Mouse (Mus musculus) common myeloid progenitor, adult 5-6 weeks (primary cell): ENCODE results near the gene Neu4. TPM values are rescaled to one million over a fixed set of nuclear protein-coding genes. Genes with fewer than 3 reads are reported as not detected.
"Not testable (repeated sequence)": the region's sequence is repeated elsewhere in the genome, so short reads cannot be mapped to it uniquely, and the experiment has no call there.

Experiments used
- ATAC-seq: replicated peaks from 2 replicates; pipeline ENCODE4 v1.8.0; 2016; ENCODE audit warnings: low read depth, mild to moderate bottlenecking, moderate TSS enrichment, inconsistent platforms; ENCODE audit not compliant: poor library complexity, severe bottlenecking
- total RNA-seq: library from RNA; stranded (forward); fragments of 200-1000, 187-1606 nt; gene quantifications from 2 replicates; pipeline ENCODE4 v1.2.3, GENCODE M21; 2017

Gene Neu4
- total RNA-seq, 1 experiment from 2014 or later: not detected

DNA sequence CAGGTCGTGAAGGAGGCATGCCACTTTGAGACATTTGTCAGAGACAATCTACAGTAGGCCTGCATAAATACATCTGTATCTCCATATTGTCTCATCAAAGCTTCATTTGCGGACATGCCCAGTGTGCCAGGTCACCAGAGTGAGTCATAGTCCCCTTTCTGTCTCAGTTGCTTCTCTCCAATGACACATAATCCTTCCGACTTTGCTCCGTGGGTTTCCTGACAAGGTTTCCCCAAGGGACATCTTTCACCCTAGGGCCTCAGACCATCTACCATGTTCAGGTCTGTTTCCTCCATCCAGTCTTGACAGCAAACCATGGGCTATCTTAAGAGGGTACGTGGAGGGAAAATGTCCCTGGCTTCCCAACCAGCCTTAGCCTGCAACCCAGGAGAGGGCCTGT, 30.9 kb downstream of the Neu4 start:
- ATAC-seq: no peak

DNA sequence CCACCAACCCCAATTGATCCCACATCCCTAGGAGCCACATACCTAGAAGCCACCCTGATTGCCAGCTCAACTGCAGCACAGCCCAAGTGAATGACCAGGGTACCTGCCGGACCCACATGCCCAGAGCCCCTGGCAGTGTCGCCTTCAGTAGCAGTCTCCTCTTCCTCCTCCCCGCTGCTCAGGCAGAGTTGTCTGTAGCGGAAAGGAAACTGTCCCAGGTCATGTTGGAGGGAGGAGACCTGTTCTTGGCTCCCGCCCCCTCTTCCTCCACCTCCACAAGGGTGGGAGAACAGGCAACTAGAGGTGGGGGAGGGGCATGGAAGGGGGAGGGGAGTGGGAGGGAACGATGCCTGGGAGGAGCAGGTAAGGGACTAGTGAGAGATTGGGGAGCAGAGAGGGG, 32.1 kb downstream of the Neu4 start, which contains the start of gene Pdcd1:
Pdcd1 (minus strand) TSS at position 181 of the 400 bp plus-strand sequence.
- ATAC-seq: no peak

DNA sequence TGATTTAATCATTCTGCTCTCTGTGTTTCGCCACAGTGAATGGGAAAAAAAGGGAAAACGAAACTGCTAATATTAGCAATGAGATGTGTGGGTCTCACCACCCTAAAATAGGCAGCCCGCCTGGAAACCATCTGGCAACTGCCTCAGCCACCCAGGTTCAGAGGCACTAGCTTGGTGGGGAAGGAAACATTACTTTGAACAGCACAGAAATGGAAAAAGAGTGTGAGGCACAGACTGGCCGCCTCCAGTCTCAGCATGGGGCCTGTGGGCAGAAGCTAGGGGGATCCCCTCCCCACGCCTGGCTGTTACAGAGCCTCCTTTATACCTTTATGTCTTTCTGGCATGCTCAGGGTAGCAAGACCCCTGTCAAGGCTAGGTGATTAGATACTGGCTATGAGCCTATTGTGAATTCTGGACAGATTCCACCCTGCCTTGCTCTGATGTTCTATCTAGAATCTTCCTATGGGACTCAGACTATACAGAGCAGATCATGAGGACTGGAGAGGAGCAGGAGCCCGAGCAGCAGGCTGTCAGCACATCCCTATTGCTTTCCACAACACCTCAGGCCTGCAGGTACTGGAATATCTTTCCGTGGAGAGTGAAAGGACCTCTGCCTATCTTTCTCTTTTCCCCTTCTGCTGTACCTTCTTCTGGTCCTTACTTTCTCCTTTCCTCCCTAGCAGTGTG, 33.4 kb downstream of the Neu4 start:
- ATAC-seq: peak; percentile 69

DNA sequence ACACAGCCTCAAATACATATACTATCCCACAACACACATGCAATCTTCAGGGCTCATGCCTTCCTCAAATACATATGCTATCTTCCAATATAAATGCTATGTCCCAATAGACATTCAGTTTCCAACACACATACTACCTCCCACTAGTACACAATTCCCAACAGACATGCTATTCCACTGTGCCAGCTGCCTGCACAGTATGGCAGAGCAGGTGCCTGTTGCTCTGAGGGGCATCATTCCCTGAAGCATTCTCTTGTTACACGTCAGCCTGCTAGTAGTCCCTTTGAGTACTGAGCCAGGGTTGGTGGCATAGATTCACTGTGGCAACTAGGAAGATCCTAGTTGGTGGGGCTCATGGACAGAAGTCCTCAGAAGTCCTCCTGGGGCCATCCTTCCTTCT, 34.2 kb downstream of the Neu4 start:
- ATAC-seq: no peak

DNA sequence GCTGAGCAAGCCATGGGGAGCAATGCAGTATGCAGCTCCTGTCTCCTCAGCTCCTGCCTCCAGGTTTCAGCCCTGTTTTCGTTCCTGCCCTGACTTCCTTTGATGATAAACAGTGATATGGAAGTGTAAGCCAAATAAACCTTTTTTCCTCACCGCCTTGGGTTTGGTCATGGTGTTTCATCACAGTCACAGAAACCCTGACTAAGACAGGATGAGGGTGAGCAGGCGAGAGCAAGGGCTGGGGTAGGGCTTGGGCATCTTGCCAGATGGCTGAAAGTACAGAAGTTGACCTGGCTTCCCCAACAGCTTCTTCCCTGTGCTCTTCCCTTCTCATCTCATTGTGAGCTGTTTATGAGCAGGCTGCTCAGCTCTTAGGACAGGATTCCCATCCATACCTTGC, 35.7 kb downstream of the Neu4 start:
- peak; percentile 64 for ATAC-seq

DNA sequence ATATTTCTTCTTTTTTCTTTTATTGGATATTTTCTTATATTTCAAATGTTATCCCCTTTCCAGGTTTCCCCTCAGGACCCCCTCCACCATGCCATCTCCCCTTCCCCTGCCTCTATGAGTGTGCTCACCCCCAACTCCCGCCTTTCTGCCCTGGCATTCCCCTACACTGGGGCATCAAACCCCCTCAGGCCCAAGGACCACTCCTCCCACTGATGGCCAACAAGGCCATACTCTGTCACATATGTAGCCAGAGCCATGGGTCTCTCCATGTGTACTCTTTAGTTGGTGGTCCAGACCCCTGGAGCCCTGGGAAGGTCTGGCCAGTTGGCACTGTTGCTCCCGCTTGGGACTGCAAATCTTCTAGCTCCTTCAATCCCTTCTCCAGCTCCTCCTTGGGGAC, 37.1 kb downstream of the Neu4 start:
- ATAC-seq: no peak

DNA sequence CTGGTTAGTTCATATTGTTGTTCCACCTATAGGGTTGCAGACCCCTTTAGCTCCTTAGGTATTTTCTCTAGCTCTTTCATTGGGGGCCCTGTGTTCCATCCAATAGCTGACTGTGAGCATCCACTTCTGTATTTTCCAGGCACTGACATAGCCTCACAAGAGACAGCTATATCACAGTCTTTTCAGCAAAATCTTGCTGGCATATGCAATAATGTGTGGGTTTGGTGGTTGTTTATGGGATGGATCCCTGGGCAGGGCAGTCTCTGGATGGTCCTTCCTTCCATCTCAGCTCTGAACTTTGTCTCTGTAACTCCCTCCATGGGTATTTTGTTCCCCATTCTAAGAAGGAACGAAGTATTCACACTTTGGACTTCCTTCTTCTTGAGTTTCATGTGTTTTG, 38.0 kb downstream of the Neu4 start:
- ATAC-seq: not testable (repeated sequence)

DNA sequence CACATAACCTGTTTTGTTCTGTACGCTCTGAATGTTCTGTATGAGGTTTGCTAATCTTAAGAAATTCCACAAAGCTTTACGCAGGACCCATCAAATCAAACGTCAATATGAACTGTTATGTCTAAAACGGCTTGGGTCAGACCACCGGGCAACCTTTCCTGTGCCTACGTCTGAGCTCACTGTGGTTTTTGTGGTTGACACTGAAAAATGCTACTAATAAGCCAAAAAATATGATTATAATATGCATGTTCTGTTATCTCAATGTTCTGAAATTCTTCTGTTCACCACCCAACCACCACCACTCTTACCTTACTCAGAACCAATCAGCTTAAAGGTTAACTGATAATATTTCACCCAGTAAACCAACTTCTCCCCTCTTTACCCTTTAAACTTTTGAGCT, 54.5 kb downstream of the Neu4 start:
- peak; percentile 22 for ATAC-seq

DNA sequence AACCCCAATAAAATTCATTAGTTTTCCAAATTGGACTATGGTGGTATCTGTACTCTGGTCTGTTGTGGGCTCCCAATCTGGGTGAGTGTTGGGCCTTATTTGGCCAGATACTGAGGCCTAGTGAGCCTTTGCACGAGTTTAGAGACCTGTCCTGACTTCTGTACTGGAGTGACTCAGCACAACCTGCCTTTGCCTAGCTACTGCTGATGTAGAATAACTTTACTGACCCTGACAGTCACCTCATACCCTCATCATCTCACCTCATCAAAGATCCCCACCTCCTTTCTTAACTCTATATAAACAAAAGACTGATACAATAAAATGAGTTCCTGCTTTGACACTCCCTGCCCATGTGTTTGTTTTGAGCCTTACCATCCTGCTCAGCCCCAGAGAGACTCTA, 56.5 kb downstream of the Neu4 start:
- no peak for ATAC-seq

Other genes with a start within 250 kb of the Neu4 start
- gene Dtymk, start 218.5 kb upstream of the Neu4 start, total RNA-seq: 249 and 271 TPM in 2 replicates
- gene Ing5, start 216.5 kb upstream of the Neu4 start, total RNA-seq: 38.1 and 42.1 TPM in 2 replicates
- gene D2hgdh, start 195.5 kb upstream of the Neu4 start, total RNA-seq: 17.0 and 19.1 TPM in 2 replicates
- gene Gal3st2, start 159.1 kb upstream of the Neu4 start, total RNA-seq: not detected in 2 replicates
- not detected in 2 replicates for gene Gal3st2b, start 102.1 kb upstream of the Neu4 start, total RNA-seq
- gene Gal3st2c, start 29.9 kb upstream of the Neu4 start, total RNA-seq: not detected in 2 replicates
- gene Pdcd1, start 32.1 kb downstream of the Neu4 start, total RNA-seq: not detected in 2 replicates